Mouse (Mus musculus) gastrocnemius, postnatal 4 days (tissue): ENCODE data around the gene Gng12. TPM values are rescaled to one million over a fixed set of nuclear protein-coding genes. Genes with fewer than 3 reads are reported as not detected.
"Not testable (repeated sequence)": the region's sequence is repeated elsewhere in the genome, so short reads cannot be mapped to it uniquely, and the experiment has no call there.

ENCODE experiments used
- DNase-seq, 2 experiments: peaks; one replicate each; pipeline ENCODE4 v3.0.0; 2021 to 2022; ENCODE audit warnings: low spot score in 2 of 2, mixed read lengths in 2 of 2
- total RNA-seq, 2 experiments: library from RNA; stranded (reverse); gene quantifications; 2 replicates each; pipeline ENCODE4 v1.2.3; 2021

Gng12 gene
- total RNA-seq, 2 experiments from 2014 or later: 49.3 to 53.6 TPM

GRCm38 (mm10) chr6:67023729-67024128 is 127.5 kb downstream of the Gng12 start:
- DNase-seq: no peak

- DNase-seq: no peak
These were observed 130.5 kb downstream of the Gng12 start for GRCm38 (mm10) chr6:67026661-67027060.

GRCm38 (mm10) chr6:67027438-67028142 is 131.4 kb downstream of the Gng12 start:
- no peak for DNase-seq

- DNase-seq: no peak
These were observed 133.2 kb downstream of the Gng12 start for GRCm38 (mm10) chr6:67029312-67029950.

- DNase-seq: no peak
These were observed 133.8 kb downstream of the Gng12 start for GRCm38 (mm10) chr6:67029987-67030386.

- no peak for DNase-seq
These were observed 134.2 kb downstream of the Gng12 start for GRCm38 (mm10) chr6:67030416-67030815.

GRCm38 (mm10) chr6:67030846-67031245 is 134.6 kb downstream of the Gng12 start:
- no peak for DNase-seq

GRCm38 (mm10) chr6:67032551-67032950 is 136.4 kb downstream of the Gng12 start:
- DNase-seq: not testable (repeated sequence)

GRCm38 (mm10) chr6:67032972-67033371 is 136.8 kb downstream of the Gng12 start:
- DNase-seq: not testable (repeated sequence)

- no peak for DNase-seq
These were observed 137.4 kb downstream of the Gng12 start for GRCm38 (mm10) chr6:67033604-67034003.

GRCm38 (mm10) chr6:67034331-67035130 is 138.3 kb downstream of the Gng12 start:
- DNase-seq: no peak

GRCm38 (mm10) chr6:67035388-67036299 is 139.4 kb downstream of the Gng12 start:
- no peak for DNase-seq

GRCm38 (mm10) chr6:67036356-67036811 is 140.2 kb downstream of the Gng12 start:
- peak; percentile 68 to 86 for DNase-seq

GRCm38 (mm10) chr6:67036837-67037628 is 140.8 kb downstream of the Gng12 start, which contains the start of gene Gadd45a:
TSS of gene Gadd45a (minus strand) at chr6:67037457.
- DNase-seq: peak; percentile 87 to 92

GRCm38 (mm10) chr6:67038964-67039363 is 142.8 kb downstream of the Gng12 start:
- no peak for DNase-seq

GRCm38 (mm10) chr6:67040904-67041410 is 144.8 kb downstream of the Gng12 start:
- DNase-seq: no peak

GRCm38 (mm10) chr6:67045424-67045823 is 149.2 kb downstream of the Gng12 start:
- DNase-seq: no peak

- DNase-seq: no peak
These were observed 150.7 kb downstream of the Gng12 start for GRCm38 (mm10) chr6:67046937-67047336.

- DNase-seq: no peak
These were observed 152.0 kb downstream of the Gng12 start for GRCm38 (mm10) chr6:67048052-67048691.
